In the genomic region with DNA sequence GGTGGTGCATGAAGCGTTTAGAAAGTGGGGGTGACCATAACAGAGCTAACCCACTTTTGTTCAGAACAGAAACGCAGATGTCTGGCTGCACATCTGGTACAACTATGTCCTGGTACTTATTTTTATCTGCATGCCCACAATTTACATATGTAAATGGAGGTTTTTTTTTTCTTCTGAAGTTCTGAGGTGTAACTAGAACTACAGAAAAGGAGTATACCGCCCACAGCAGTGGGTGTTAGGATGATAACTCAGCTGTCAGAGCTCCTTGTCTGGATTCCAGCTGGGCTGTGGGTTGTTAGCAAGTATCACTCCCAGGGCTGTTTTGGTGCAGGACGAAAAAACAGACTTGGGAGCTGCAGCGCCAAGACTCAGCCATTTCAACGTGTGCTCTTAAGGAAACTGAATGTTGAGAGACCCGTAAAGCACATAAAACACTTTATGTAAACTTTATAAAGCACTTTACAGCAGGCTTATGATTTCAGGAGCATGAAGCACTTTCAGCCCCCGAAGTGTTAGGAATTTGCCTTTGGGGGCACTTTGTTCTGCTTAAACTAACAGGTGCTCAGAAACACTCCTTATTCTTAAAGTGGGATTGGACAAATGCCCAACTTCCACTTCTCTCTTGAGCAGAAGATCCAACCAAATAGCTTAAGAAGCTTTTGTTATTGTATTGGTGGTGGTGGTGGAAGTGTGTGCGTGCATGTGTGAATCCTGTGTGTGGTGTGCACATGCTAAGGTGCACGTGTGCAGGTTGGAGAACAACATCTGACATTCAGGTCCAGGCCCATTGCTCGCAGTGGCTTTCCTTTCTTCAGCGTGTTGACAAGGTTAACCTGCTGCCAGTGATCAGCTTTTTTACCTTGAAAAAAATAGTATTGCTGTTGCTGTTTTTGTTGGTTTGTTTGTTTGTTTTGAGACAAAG, we compare ENCODE assay signal across 9 mouse cellular contexts. TPM values are rescaled to one million over a fixed set of nuclear protein-coding genes. Genes with fewer than 3 reads are reported as not detected.
A peak's percentile ranks its signal among the peaks of the same experiment; 100 is the strongest.
DNase-seq lines count a peak whose midpoint lies in the region; ATAC-seq and TF ChIP-seq lines count a peak whose summit lies in the region.
"Had no signal": no experiment of that assay in that cellular context is flagged by ENCODE, and none has a peak within 500 bp of the region (broad histone marks: within the 10 kb centered on the region; RNA-seq: fewer than 3 reads in every experiment).

No protein-coding gene starts in this region.

- peak; percentile 43; the same call in 1 of the 2 replicates for TF ChIP-seq POLR2A in CH12.LX (IDR thresholded peaks at IDR 0.05; ENCODE audit: low read depth, low read length)

- peak; percentile 93 for TF ChIP-seq EP300 in CH12.LX (IDR thresholded peaks at IDR 0.05; ENCODE audit: low read length)

- DNase-seq in embryonic facial prominence, embryonic 10.5 days (ENCODE audit: low spot score): no peak
- peak; percentile 78 for DNase-seq in CH12.LX (ENCODE audit: extremely low read depth)
- peak; percentile 79 to 88 for DNase-seq in left cerebral cortex, adult 18-20 months (ENCODE audit: low spot score in 2 of 2)
- peak; percentile 68 to 84 for DNase-seq in right cerebral cortex, postnatal 10 days (ENCODE audit: low spot score in 2 of 2)
- no peak for DNase-seq in cerebellum, adult 11-12 months
- no peak for DNase-seq in cerebellum, postnatal 36 days
- DNase-seq in heart, postnatal 4 days: no peak
- DNase-seq: heart, adult 2 months had no signal

- dilution Hi-C loops in CH12.LX (cut with MboI; ENCODE audit: extremely low pct_ligation_motif_present, extremely low pct_unique_long_range_greater_than_20kb, low sequenced_read_pairs): no loop called here

- H3K27ac ChIP-seq in embryonic facial prominence, embryonic 13.5 days: peak overlapping the region; percentile 35; the same call in 1 of the 2 replicates
- H3K27ac ChIP-seq in embryonic facial prominence, embryonic 10.5 days (replicated peaks): no peak overlapping the region
- peak overlapping the region; percentile 73 for H3K27ac ChIP-seq in CH12.LX (ENCODE audit: insufficient read depth, low read depth)
- H3K27ac ChIP-seq: heart, adult 2 months had no signal

- no peaks in the 10 kb centered on the region for H3K27me3 ChIP-seq in embryonic facial prominence, embryonic 13.5 days
- H3K27me3 ChIP-seq in embryonic facial prominence, embryonic 10.5 days (replicated peaks; ENCODE audit: low read depth, poor library complexity, severe bottlenecking): no peaks in the 10 kb centered on the region
- H3K27me3 ChIP-seq in CH12.LX (replicated peaks): peaks cover 5% of the 10 kb centered on the region

- no peaks in the 10 kb centered on the region for H3K36me3 ChIP-seq in embryonic facial prominence, embryonic 13.5 days
- H3K36me3 ChIP-seq in embryonic facial prominence, embryonic 10.5 days (replicated peaks): no peaks in the 10 kb centered on the region
- no peaks in the 10 kb centered on the region for H3K36me3 ChIP-seq in CH12.LX (replicated peaks in 1 of 2; ENCODE audit: control insufficient read depth in 1 of 2, insufficient read depth in 1 of 2, low read length in 1 of 2)

- WGBS in embryonic facial prominence, embryonic 13.5 days: 51% methylated on average over 12 of the region's 12 CpGs
- 74% methylated on average over 12 of the region's 12 CpGs for WGBS in embryonic facial prominence, embryonic 10.5 days

- ATAC-seq in embryonic facial prominence, embryonic 13.5 days (ENCODE audit: insufficient number of reproducible peaks, insufficient read depth, low FRiP score, low TSS enrichment, low read depth): no peak

- peaks cover 64% of the 10 kb centered on the region for H3K4me1 ChIP-seq in embryonic facial prominence, embryonic 13.5 days
- H3K4me1 ChIP-seq in embryonic facial prominence, embryonic 10.5 days: peaks cover 53% of the 10 kb centered on the region
- peaks cover 20 to 56% of the 10 kb centered on the region in 2 experiments for H3K4me1 ChIP-seq in CH12.LX (ENCODE audit: control insufficient read depth in 1 of 2, insufficient read depth in 2 of 2)

- H3K4me3 ChIP-seq in embryonic facial prominence, embryonic 13.5 days: no peak overlapping the region
- H3K4me3 ChIP-seq in embryonic facial prominence, embryonic 10.5 days: no peak overlapping the region
- peak overlapping the region in 1 of 3 experiments; percentile 18 for H3K4me3 ChIP-seq in CH12.LX (replicated peaks in 1 of 3; ENCODE audit: low read depth in 2 of 3, low read length in 2 of 3, poor library complexity in 1 of 3)
- H3K4me3 ChIP-seq: heart, adult 2 months had no signal

- no peak overlapping the region for H3K4me2 ChIP-seq in embryonic facial prominence, embryonic 13.5 days
- peak overlapping the region; percentile 97 for H3K4me2 ChIP-seq in CH12.LX (ENCODE audit: insufficient read depth, low read depth, poor library complexity, severe bottlenecking)

- H3K9ac ChIP-seq in embryonic facial prominence, embryonic 13.5 days: no peak overlapping the region
- 0 out of 2 replicates have a peak overlapping the region, but pooled peaks have one; percentile 30 for H3K9ac ChIP-seq in CH12.LX (ENCODE audit: insufficient read depth, low read depth)

- no peak; the same call in none of the 2 replicates for TF ChIP-seq RAD21 in CH12.LX (IDR thresholded peaks at IDR 0.05; ENCODE audit: low read depth, low read length)

- no peak for TF ChIP-seq CTCF in CH12.LX (conservative IDR thresholded peaks at IDR 0.05 in 1 of 2, IDR thresholded peaks at IDR 0.05 in 1 of 2; ENCODE audit: low read depth in 2 of 2, low read length in 2 of 2)

- in situ Hi-C loops in CH12.LX (cut with MboI; ENCODE audit: low pct_ligation_motif_present, low pct_unique_long_range_greater_than_20kb, low sequenced_read_pairs): no loop called here

- no peaks in the 10 kb centered on the region for H3K79me2 ChIP-seq in CH12.LX (replicated peaks; ENCODE audit: control insufficient read depth, extremely low read depth, insufficient read depth, poor library complexity, severe bottlenecking)

- H3K9me3 ChIP-seq in embryonic facial prominence, embryonic 13.5 days: no peaks in the 10 kb centered on the region
- H3K9me3 ChIP-seq in embryonic facial prominence, embryonic 10.5 days: no peaks in the 10 kb centered on the region
- peaks cover 6% of the 10 kb centered on the region for H3K9me3 ChIP-seq in CH12.LX (replicated peaks; ENCODE audit: low read length)

TF ChIP-seq in CH12.LX, 34 proteins besides CTCF, POLR2A, EP300 and RAD21:
- TF ChIP-seq BHLHE40 (IDR thresholded peaks at IDR 0.05; ENCODE audit: low read depth, low read length) (peak; percentile 89), SMC3 (IDR thresholded peaks at IDR 0.05; ENCODE audit: low read depth, low read length) (no peak), ZNF384 (IDR thresholded peaks at IDR 0.05; ENCODE audit: low read depth, low read length) (peak; percentile 97), CHD2 (IDR thresholded peaks at IDR 0.05; ENCODE audit: low read length) (0 out of 2 replicates have a peak, but pooled peaks have one; percentile 36), USF1 (IDR thresholded peaks at IDR 0.05; ENCODE audit: low read depth, low read length) (no peak), MEF2A (IDR thresholded peaks at IDR 0.05; ENCODE audit: borderline replicate concordance, low read depth, low read length) (peak; percentile 90), IRF4 (IDR thresholded peaks at IDR 0.05; ENCODE audit: low read depth, low read length) (peak; percentile 72), RCOR1 (conservative IDR thresholded peaks at IDR 0.05; ENCODE audit: low read depth, low read length) (peak; percentile 59; the same call in 1 of the 2 replicates), MAX (IDR thresholded peaks at IDR 0.05; ENCODE audit: low read length) (peak; percentile 64; the same call in 1 of the 2 replicates), E2F4 (IDR thresholded peaks at IDR 0.05; ENCODE audit: insufficient replicate concordance, low read depth, low read length) (peak; percentile 58; the same call in 1 of the 2 replicates), MAFK (IDR thresholded peaks at IDR 0.05; ENCODE audit: insufficient replicate concordance, low read length) (peak; percentile 82), ZMIZ1 (IDR thresholded peaks at IDR 0.05; ENCODE audit: low read depth, low read length) (no peak), TBP (conservative IDR thresholded peaks at IDR 0.05; ENCODE audit: low read depth, low read length) (peak; percentile 80), USF2 (conservative IDR thresholded peaks at IDR 0.05; ENCODE audit: low read depth, low read length) (no peak), TCF12 (IDR thresholded peaks at IDR 0.05; ENCODE audit: low read depth, low read length) (peak; percentile 98), UBTF (IDR thresholded peaks at IDR 0.05; ENCODE audit: low read depth, low read length) (no peak), MYC (IDR thresholded peaks at IDR 0.05; ENCODE audit: low read depth, low read length) (peak; percentile 73), MXI1 (IDR thresholded peaks at IDR 0.05; ENCODE audit: low read depth, low read length) (0 out of 2 replicates have a peak, but pooled peaks have one; percentile 14), SIN3A (IDR thresholded peaks at IDR 0.05; ENCODE audit: low read length) (peak; percentile 91), ETS1 (conservative IDR thresholded peaks at IDR 0.05; ENCODE audit: low read depth, low read length) (peak; percentile 83)

RNA-seq across cellular contexts. Expression of gene Serinc5, which starts 28.5 kb away (rescaled TPM):
- polyA plus RNA-seq in embryonic facial prominence, embryonic 13.5 days (2015; fragmentation: Nextera tagmentation; extraction: Ambion mirVana): 9.4 and 13.0 TPM in 2 replicates
- 11.6 TPM in 2 replicates for polyA plus RNA-seq in embryonic facial prominence, embryonic 10.5 days (2016; fragmentation: Nextera tagmentation; extraction: Ambion mirVana)
- total RNA-seq in CH12.LX (2012; rRNA removed): 5.0 and 5.2 TPM in 2 replicates
- 3.8 and 4.3 TPM in 2 replicates for total RNA-seq in CH12.LX (2014; rRNA removed)
- 1.9 and 2.2 TPM in 2 replicates for polyA plus RNA-seq in CH12.LX (2012; ENCODE audit: insufficient read length, low read depth)
- total RNA-seq in left cerebral cortex, adult 18-20 months (2021): 10 to 100 TPM; 49.0 to 54.6 TPM
- total RNA-seq in heart, postnatal 4 days (2021): 10 to 100 TPM; 27.5 to 29.4 TPM

Comparison
In these comparisons a context has a peak if more than half of its experiments do, and no peak if none do; other contexts are left out.
1. DNase-seq: peak in CH12.LX (single experiment), left cerebral cortex, adult 18-20 months (2 of 2) and right cerebral cortex, postnatal 10 days (2 of 2); none in embryonic facial prominence, embryonic 10.5 days (single experiment), cerebellum, adult 11-12 months (single experiment), cerebellum, postnatal 36 days (0 of 2) and heart, postnatal 4 days (single experiment).
2. RNA of gene Serinc5, which starts 28.5 kb away (total RNA-seq): 49.0 to 54.6 TPM in left cerebral cortex, adult 18-20 months and 27.5 to 29.4 TPM in heart, postnatal 4 days; 3.8 to 5.2 TPM in CH12.LX; every median in the first group is over 4 times any median in the second.